10 mouse cellular contexts compared by ENCODE assay signal in genomic region chr4:43427501-43428179, GRCm38 (mm10). TPM values are rescaled to one million over a fixed set of nuclear protein-coding genes. Genes with fewer than 3 reads are reported as not detected.
A peak's percentile ranks its signal among the peaks of the same experiment; 100 is the strongest.
DNase-seq lines count a peak whose midpoint lies in the region; ATAC-seq and TF ChIP-seq lines count a peak whose summit lies in the region.
"Had no signal": no experiment of that assay in that cellular context is flagged by ENCODE, and none has a peak within 500 bp of the region (broad histone marks: within the 10 kb centered on the region; RNA-seq: fewer than 3 reads in every experiment).

No protein-coding gene starts in this region.

- H3K36me3 ChIP-seq in heart, embryonic 13.5 days = peaks cover 46% of the 10 kb centered on the region
- peaks cover 10% of the 10 kb centered on the region; the same call in 1 of the 2 replicates for H3K36me3 ChIP-seq in ES-E14 (ENCODE audit: control insufficient read depth, insufficient read depth, low read length, poor library complexity, severe bottlenecking)
- H3K36me3 ChIP-seq in hindbrain, embryonic 10.5 days = peaks cover 42% of the 10 kb centered on the region

- peaks cover 68% of the 10 kb centered on the region for H3K27me3 ChIP-seq in heart, embryonic 13.5 days (replicated peaks)
- peaks cover 86% of the 10 kb centered on the region for H3K27me3 ChIP-seq in hindbrain, embryonic 10.5 days (ENCODE audit: insufficient read depth, poor library complexity, severe bottlenecking)

- peaks cover 28% of the 10 kb centered on the region for H3K4me1 ChIP-seq in heart, embryonic 13.5 days
- peaks cover 0 to 17% of the 10 kb centered on the region in 2 experiments; a peak in 1 of 4 replicates for H3K4me1 ChIP-seq in ES-E14 (ENCODE audit: control insufficient read depth in 2 of 2, insufficient read depth in 2 of 2, low read length in 2 of 2, poor library complexity in 1 of 2)
- peaks cover 45% of the 10 kb centered on the region for H3K4me1 ChIP-seq in hindbrain, embryonic 10.5 days (replicated peaks)

- H3K9me3 ChIP-seq in heart, embryonic 13.5 days = no peaks in the 10 kb centered on the region
- H3K9me3 ChIP-seq in ES-E14 (ENCODE audit: control insufficient read depth, insufficient read depth, low read depth, low read length) = no peaks in the 10 kb centered on the region
- H3K9me3 ChIP-seq in hindbrain, embryonic 10.5 days = no peaks in the 10 kb centered on the region

- H3K27ac ChIP-seq in heart, embryonic 13.5 days (replicated peaks) = no peak overlapping the region
- H3K27ac ChIP-seq in ES-E14 (ENCODE audit: insufficient read depth, low read depth, low read length, poor library complexity, severe bottlenecking) = no peak overlapping the region
- no peak overlapping the region; the same call in 1 of the 2 replicates for H3K27ac ChIP-seq in hindbrain, embryonic 10.5 days
- H3K27ac ChIP-seq: layer of hippocampus, adult 2 months had no signal

- H3K9ac ChIP-seq in heart, embryonic 13.5 days = 0 out of 2 replicates have a peak overlapping the region, but pooled peaks have one; percentile 1
- H3K9ac ChIP-seq in ES-E14 (ENCODE audit: insufficient read depth, low read depth, low read length, poor library complexity, severe bottlenecking) = no peak overlapping the region; the same call in 1 of the 2 replicates

- DNase-seq in heart, adult 9 months (ENCODE audit: low spot score in 2 of 2) = no peak
- no peak for DNase-seq in ES-E14 (ENCODE audit: low read depth, low spot score)
- DNase-seq in hindbrain, embryonic 10.5 days (ENCODE audit: low spot score) = peak; percentile 13
- peak; percentile 24 to 53 for DNase-seq in natural killer cell, adult 2 months (ENCODE audit: low spot score in 2 of 2)
- DNase-seq in frontal cortex, adult 2 months (ENCODE audit: extremely low spot score in 1 of 2, low spot score in 1 of 2) = no peak
- no peak for DNase-seq in left cerebral cortex, adult 11 months (ENCODE audit: low spot score)

- no peak overlapping the region; the same call in 1 of the 2 replicates for H3K4me2 ChIP-seq in heart, embryonic 13.5 days

- in situ Hi-C loops in ES-E14 (cut with MboI; ENCODE audit: low sequenced_read_pairs in 2 of 2, unreplicated experiment in 2 of 2) = no loop called here

- ATAC-seq in heart, embryonic 13.5 days (ENCODE audit: extremely low read depth, insufficient number of reproducible peaks, low FRiP score, low TSS enrichment) = no peak
- ATAC-seq in cerebellum, adult (ENCODE audit: insufficient number of reproducible peaks, low FRiP score, low TSS enrichment) = no peak

- H3K4me3 ChIP-seq in heart, embryonic 13.5 days = no peak overlapping the region
- H3K4me3 ChIP-seq in ES-E14 (ENCODE audit: insufficient read depth in 1 of 2, low read depth in 1 of 2, low read length in 2 of 2, poor library complexity in 1 of 2, severe bottlenecking in 1 of 2) = peak overlapping the region; percentile 32 to 36; a peak in 2 of 4 replicates
- H3K4me3 ChIP-seq in hindbrain, embryonic 10.5 days = peak overlapping the region; percentile 26
- H3K4me3 ChIP-seq: layer of hippocampus, adult 2 months had no signal

- WGBS in heart, embryonic 13.5 days = 29% methylated on average over 23 of the region's 23 CpGs
- 19% methylated on average over 23 of the region's 23 CpGs for WGBS in hindbrain, embryonic 10.5 days

TF ChIP-seq in ES-E14, 5 proteins besides CTCF, POLR2A, EP300 and RAD21:
- TF ChIP-seq ZNF384 (IDR thresholded peaks at IDR 0.05; ENCODE audit: low read depth, low read length) (no peak), CHD2 (IDR thresholded peaks at IDR 0.05; ENCODE audit: low read depth, low read length) (no peak), ZC3H11A (IDR thresholded peaks at IDR 0.05; ENCODE audit: borderline replicate concordance, low read depth, low read length) (no peak), HCFC1 (IDR thresholded peaks at IDR 0.05; ENCODE audit: borderline replicate concordance, insufficient read depth, low read length) (no peak), MAFK (IDR thresholded peaks at IDR 0.05; ENCODE audit: insufficient read depth, low read depth, low read length) (no peak)

RNA-seq across cellular contexts. Expression of gene Fam166b, which starts 1.3 kb away (rescaled TPM):
- 0.11 TPM in 1 of 2 replicates, not detected in the other for polyA plus RNA-seq in heart, embryonic 13.5 days (2015; fragmentation: Nextera tagmentation; extraction: Ambion mirVana)
- 0.27 and 0.37 TPM in 2 replicates for total RNA-seq in ES-E14 (2012; rRNA removed)
- 0.47 TPM in 1 of 2 replicates, not detected in the other for polyA plus RNA-seq in hindbrain, embryonic 10.5 days (2016; fragmentation: Nextera tagmentation; extraction: Ambion mirVana)
- polyA plus RNA-seq in frontal cortex, adult 2 months (2012; rRNA removed) = 1.1 and 1.2 TPM in 2 replicates
- total RNA-seq: gastrocnemius, postnatal 14 days had no signal

RNA-seq across cellular contexts. Expression of gene Tesk1, which starts 14.1 kb away (rescaled TPM):
- polyA plus RNA-seq in heart, embryonic 13.5 days (2015; fragmentation: Nextera tagmentation; extraction: Ambion mirVana) = 3.8 and 4.0 TPM in 2 replicates
- total RNA-seq in ES-E14 (2012; rRNA removed) = 11.0 and 12.4 TPM in 2 replicates
- polyA plus RNA-seq in hindbrain, embryonic 10.5 days (2016; fragmentation: Nextera tagmentation; extraction: Ambion mirVana) = 7.1 and 8.3 TPM in 2 replicates
- polyA plus RNA-seq in frontal cortex, adult 2 months (2012; rRNA removed) = 70.5 and 78.2 TPM in 2 replicates

RNA-seq across cellular contexts. Expression of gene Cd72, which starts 26.8 kb away (rescaled TPM):
- 1.9 and 2.6 TPM in 2 replicates for polyA plus RNA-seq in heart, embryonic 13.5 days (2015; fragmentation: Nextera tagmentation; extraction: Ambion mirVana)
- 0.40 and 0.58 TPM in 2 replicates for total RNA-seq in ES-E14 (2012; rRNA removed)
- 1.8 and 2.4 TPM in 2 replicates for polyA plus RNA-seq in hindbrain, embryonic 10.5 days (2016; fragmentation: Nextera tagmentation; extraction: Ambion mirVana)
- polyA plus RNA-seq in frontal cortex, adult 2 months (2012; rRNA removed) = 0.64 and 1.6 TPM in 2 replicates
- total RNA-seq: gastrocnemius, postnatal 14 days; layer of hippocampus, adult 2 months had no signal

RNA-seq across cellular contexts. Expression of gene Rusc2, which starts 45.9 kb away (rescaled TPM):
- polyA plus RNA-seq in heart, embryonic 13.5 days (2015; fragmentation: Nextera tagmentation; extraction: Ambion mirVana) = 9.9 and 13.9 TPM in 2 replicates
- total RNA-seq in ES-E14 (2012; rRNA removed) = 12.1 and 19.0 TPM in 2 replicates
- polyA plus RNA-seq in hindbrain, embryonic 10.5 days (2016; fragmentation: Nextera tagmentation; extraction: Ambion mirVana) = 12.5 and 33.4 TPM in 2 replicates
- polyA plus RNA-seq in frontal cortex, adult 2 months (2012; rRNA removed) = 60.0 and 64.5 TPM in 2 replicates

RNA-seq across cellular contexts. Expression of gene Sit1, which starts 55.9 kb away (rescaled TPM):
- not detected in 2 replicates for polyA plus RNA-seq in heart, embryonic 13.5 days (2015; fragmentation: Nextera tagmentation; extraction: Ambion mirVana)
- total RNA-seq in ES-E14 (2012; rRNA removed) = 0.31 TPM in 1 of 2 replicates, not detected in the other
- polyA plus RNA-seq in hindbrain, embryonic 10.5 days (2016; fragmentation: Nextera tagmentation; extraction: Ambion mirVana) = not detected in 2 replicates
- 0.16 TPM in 1 of 2 replicates, not detected in the other for polyA plus RNA-seq in frontal cortex, adult 2 months (2012; rRNA removed)
- total RNA-seq: gastrocnemius, postnatal 14 days; layer of hippocampus, adult 2 months had no signal

Comparison
In these comparisons a context has a peak if more than half of its experiments do, and no peak if none do; other contexts are left out.
1. DNase-seq: peak in hindbrain, embryonic 10.5 days (single experiment) and natural killer cell, adult 2 months (2 of 2); none in heart, adult 9 months (0 of 2), ES-E14 (single experiment), frontal cortex, adult 2 months (0 of 2) and left cerebral cortex, adult 11 months (single experiment).